8 mouse cellular contexts compared by ENCODE assay signal in the genomic region with DNA sequence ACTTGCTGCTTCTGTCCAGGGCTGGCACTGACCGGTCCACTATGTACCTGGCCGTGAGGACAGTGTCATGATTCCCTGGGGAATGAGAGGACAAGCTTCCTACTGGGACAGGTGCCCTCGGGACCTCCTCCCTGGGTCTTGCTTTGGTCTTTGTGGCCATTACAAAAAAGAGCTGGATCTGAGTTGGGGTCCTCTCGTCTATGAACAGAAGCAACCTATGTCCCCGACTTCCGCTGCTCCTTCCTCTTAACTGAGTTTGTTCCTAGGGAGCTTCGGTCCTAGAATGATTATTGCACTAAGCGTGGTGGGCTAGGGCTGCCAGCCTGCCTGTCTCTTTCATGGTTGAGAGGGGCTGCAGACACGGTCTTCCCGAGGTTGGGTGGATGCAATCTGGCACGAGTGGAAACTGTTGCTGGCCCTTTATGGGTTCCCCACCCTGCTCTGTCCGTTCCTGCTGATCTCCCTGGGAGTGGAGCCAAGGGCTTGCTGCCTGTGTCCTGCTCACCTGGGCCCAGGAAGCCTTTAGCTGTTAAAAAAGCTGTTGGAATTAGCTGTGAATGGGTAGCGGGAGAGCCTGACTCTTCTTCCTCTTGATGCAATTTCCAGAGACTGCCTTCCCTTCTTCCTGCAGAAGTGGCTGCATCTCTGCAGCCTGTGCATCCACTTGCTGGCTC. TPM values are rescaled to one million over a fixed set of nuclear protein-coding genes. Genes with fewer than 3 reads are reported as not detected.
A peak's percentile ranks its signal among the peaks of the same experiment; 100 is the strongest.
DNase-seq lines count a peak whose midpoint lies in the region; ATAC-seq lines count a peak whose summit lies in the region.
"Had no signal": no experiment of that assay in that cellular context is flagged by ENCODE, and none has a peak within 500 bp of the region (broad histone marks: within the 10 kb centered on the region; RNA-seq: fewer than 3 reads in every experiment).

No protein-coding gene starts in this region.

- H3K36me3 ChIP-seq in liver, embryonic 11.5 days (ENCODE audit: control insufficient read depth, insufficient read depth, low read length): no peaks in the 10 kb centered on the region
- no peaks in the 10 kb centered on the region for H3K36me3 ChIP-seq in forebrain, embryonic 14.5 days (ENCODE audit: control insufficient read depth, insufficient read depth, low read length)
- no peaks in the 10 kb centered on the region for H3K36me3 ChIP-seq in intestine, embryonic 16.5 days (ENCODE audit: control insufficient read depth, insufficient read depth, low read length)
- H3K36me3 ChIP-seq in neural tube, embryonic 15.5 days: no peaks in the 10 kb centered on the region

- no peak overlapping the region for H3K9ac ChIP-seq in liver, embryonic 11.5 days (ENCODE audit: low read depth, low read length)
- H3K9ac ChIP-seq in forebrain, embryonic 14.5 days (ENCODE audit: low read length): no peak overlapping the region
- peak overlapping the region; percentile 6; the same call in 1 of the 2 replicates for H3K9ac ChIP-seq in intestine, embryonic 16.5 days (ENCODE audit: low read depth, low read length)
- no peak overlapping the region for H3K9ac ChIP-seq in neural tube, embryonic 15.5 days (replicated peaks)

- peaks cover 58% of the 10 kb centered on the region for H3K27me3 ChIP-seq in liver, embryonic 11.5 days (replicated peaks; ENCODE audit: control insufficient read depth, insufficient read depth, low read length)
- H3K27me3 ChIP-seq in forebrain, embryonic 14.5 days (replicated peaks; ENCODE audit: control insufficient read depth, insufficient read depth, low read length): peaks cover 22% of the 10 kb centered on the region
- peaks cover 42% of the 10 kb centered on the region for H3K27me3 ChIP-seq in intestine, embryonic 16.5 days (replicated peaks; ENCODE audit: control insufficient read depth, insufficient read depth, low read length)
- peaks cover 51% of the 10 kb centered on the region for H3K27me3 ChIP-seq in neural tube, embryonic 15.5 days (replicated peaks)

- WGBS in liver, embryonic 11.5 days: 35% methylated on average over 13 of the region's 13 CpGs
- 36% methylated on average over 13 of the region's 13 CpGs for WGBS in forebrain, embryonic 14.5 days
- 40% methylated on average over 13 of the region's 13 CpGs for WGBS in intestine, embryonic 16.5 days
- 39% methylated on average over 13 of the region's 13 CpGs for WGBS in neural tube, embryonic 15.5 days

- no peak overlapping the region for H3K27ac ChIP-seq in liver, embryonic 11.5 days (ENCODE audit: low read depth, low read length)
- no peak overlapping the region for H3K27ac ChIP-seq in forebrain, embryonic 14.5 days (ENCODE audit: low read depth, low read length)
- H3K27ac ChIP-seq in intestine, embryonic 16.5 days (ENCODE audit: low read length): no peak overlapping the region
- H3K27ac ChIP-seq in neural tube, embryonic 15.5 days (replicated peaks): no peak overlapping the region

- no peak for DNase-seq in liver, embryonic 11.5 days (ENCODE audit: low spot score)
- DNase-seq in liver: no peak
- DNase-seq in forebrain, embryonic 14.5 days (ENCODE audit: low spot score): no peak
- DNase-seq in right cerebral cortex, adult 18-20 months: no peak
- no peak for DNase-seq in ovary, postnatal 10 days (ENCODE audit: low spot score)

- H3K4me3 ChIP-seq in liver, embryonic 11.5 days (ENCODE audit: low read depth, low read length): peak overlapping the region; percentile 57; the same call in 1 of the 2 replicates
- peak overlapping the region; percentile 50 for H3K4me3 ChIP-seq in forebrain, embryonic 14.5 days (ENCODE audit: low read depth, low read length)
- peak overlapping the region; percentile 54 for H3K4me3 ChIP-seq in intestine, embryonic 16.5 days (ENCODE audit: low read length)
- H3K4me3 ChIP-seq in neural tube, embryonic 15.5 days (replicated peaks): peak overlapping the region; percentile 49

- no peaks in the 10 kb centered on the region for H3K9me3 ChIP-seq in liver, embryonic 11.5 days (ENCODE audit: control insufficient read depth, low read length)
- H3K9me3 ChIP-seq in forebrain, embryonic 14.5 days (replicated peaks; ENCODE audit: control insufficient read depth, low read length): no peaks in the 10 kb centered on the region
- no peaks in the 10 kb centered on the region for H3K9me3 ChIP-seq in intestine, embryonic 16.5 days (ENCODE audit: control insufficient read depth, low read length)
- H3K9me3 ChIP-seq in neural tube, embryonic 15.5 days (replicated peaks): no peaks in the 10 kb centered on the region

- no peak for ATAC-seq in liver, embryonic 11.5 days (replicated peaks; ENCODE audit: low FRiP score)
- no peak for ATAC-seq in forebrain, embryonic 14.5 days
- ATAC-seq in intestine, embryonic 16.5 days: no peak
- no peak for ATAC-seq in neural tube, embryonic 15.5 days (ENCODE audit: low FRiP score)
- ATAC-seq: Patski had no signal

- H3K4me2 ChIP-seq in liver, embryonic 11.5 days: peak overlapping the region; percentile 83
- H3K4me2 ChIP-seq in forebrain, embryonic 14.5 days (ENCODE audit: low read length): peak overlapping the region; percentile 96
- peak overlapping the region; percentile 93 for H3K4me2 ChIP-seq in intestine, embryonic 16.5 days (ENCODE audit: low read depth, low read length)
- peak overlapping the region; percentile 97 for H3K4me2 ChIP-seq in neural tube, embryonic 15.5 days

- H3K4me1 ChIP-seq in liver, embryonic 11.5 days (replicated peaks; ENCODE audit: control insufficient read depth, insufficient read depth, low read length): peaks cover 2% of the 10 kb centered on the region; the same call in 1 of the 2 replicates
- H3K4me1 ChIP-seq in forebrain, embryonic 14.5 days (ENCODE audit: control insufficient read depth, insufficient read depth, low read length): peaks cover 9% of the 10 kb centered on the region
- H3K4me1 ChIP-seq in intestine, embryonic 16.5 days (ENCODE audit: control insufficient read depth, insufficient read depth, low read length): peaks cover 11% of the 10 kb centered on the region; the same call in 1 of the 2 replicates
- peaks cover 31% of the 10 kb centered on the region for H3K4me1 ChIP-seq in neural tube, embryonic 15.5 days

RNA-seq across cellular contexts. Expression of a gene that starts 1.5 kb away (rescaled TPM):
- polyA plus RNA-seq in liver, embryonic 11.5 days (2014; fragmentation: Nextera tagmentation; extraction: Ambion mirVana): 5.8 and 5.9 TPM in 2 replicates
- polyA plus RNA-seq in forebrain, embryonic 14.5 days (2014; fragmentation: Nextera tagmentation; extraction: Ambion mirVana): 4.6 and 7.7 TPM in 2 replicates
- 10.3 and 12.0 TPM in 2 replicates for polyA plus RNA-seq in intestine, embryonic 16.5 days (2015; fragmentation: Nextera tagmentation; extraction: Ambion mirVana)
- polyA plus RNA-seq in neural tube, embryonic 15.5 days (2015; fragmentation: Nextera tagmentation; extraction: Ambion mirVana): 10.7 and 11.7 TPM in 2 replicates

RNA-seq across cellular contexts. Expression of a gene that starts 11.6 kb away (rescaled TPM):
- polyA plus RNA-seq in liver, embryonic 11.5 days (2014; fragmentation: Nextera tagmentation; extraction: Ambion mirVana): 133 and 149 TPM in 2 replicates
- 184 and 194 TPM in 2 replicates for polyA plus RNA-seq in forebrain, embryonic 14.5 days (2014; fragmentation: Nextera tagmentation; extraction: Ambion mirVana)
- polyA plus RNA-seq in intestine, embryonic 16.5 days (2015; fragmentation: Nextera tagmentation; extraction: Ambion mirVana): 87.9 and 93.9 TPM in 2 replicates
- 181 and 193 TPM in 2 replicates for polyA plus RNA-seq in neural tube, embryonic 15.5 days (2015; fragmentation: Nextera tagmentation; extraction: Ambion mirVana)

RNA-seq across cellular contexts. Expression of a gene that starts 29.9 kb away (rescaled TPM):
- polyA plus RNA-seq in liver, embryonic 11.5 days (2014; fragmentation: Nextera tagmentation; extraction: Ambion mirVana): 39.9 and 46.8 TPM in 2 replicates
- polyA plus RNA-seq in forebrain, embryonic 14.5 days (2014; fragmentation: Nextera tagmentation; extraction: Ambion mirVana): 64.2 and 69.7 TPM in 2 replicates
- 29.3 and 30.1 TPM in 2 replicates for polyA plus RNA-seq in intestine, embryonic 16.5 days (2015; fragmentation: Nextera tagmentation; extraction: Ambion mirVana)
- 41.9 and 43.2 TPM in 2 replicates for polyA plus RNA-seq in neural tube, embryonic 15.5 days (2015; fragmentation: Nextera tagmentation; extraction: Ambion mirVana)

RNA-seq across cellular contexts. Expression of a gene that starts 32.1 kb away (rescaled TPM):
- polyA plus RNA-seq in liver, embryonic 11.5 days (2014; fragmentation: Nextera tagmentation; extraction: Ambion mirVana): 0.04 and 0.18 TPM in 2 replicates
- 4.6 and 5.4 TPM in 2 replicates for polyA plus RNA-seq in forebrain, embryonic 14.5 days (2014; fragmentation: Nextera tagmentation; extraction: Ambion mirVana)
- polyA plus RNA-seq in intestine, embryonic 16.5 days (2015; fragmentation: Nextera tagmentation; extraction: Ambion mirVana): 0.11 and 0.12 TPM in 2 replicates
- polyA plus RNA-seq in neural tube, embryonic 15.5 days (2015; fragmentation: Nextera tagmentation; extraction: Ambion mirVana): 0.04 and 0.17 TPM in 2 replicates
